Comparison of ENCODE assay signal across 20 mouse cellular contexts in the genomic region with DNA sequence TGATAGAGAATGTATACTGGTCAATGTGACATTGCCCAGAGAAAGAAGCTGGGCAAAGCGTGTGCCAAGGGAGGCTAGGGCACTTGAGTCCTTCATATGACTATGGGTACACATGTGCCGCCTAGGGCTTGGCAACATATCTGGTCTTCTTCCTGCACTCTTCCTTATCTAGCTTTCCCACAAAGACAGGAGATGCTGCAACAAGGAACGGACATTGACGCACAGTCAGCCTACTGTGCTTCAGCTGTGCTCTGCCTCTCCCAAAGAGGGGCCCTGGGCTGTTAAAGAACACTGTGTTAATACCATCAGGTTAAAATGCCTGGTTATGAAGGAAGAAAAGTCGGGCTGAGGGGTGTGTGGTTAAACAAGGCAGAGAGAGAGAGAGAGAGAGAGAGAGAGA. TPM values are rescaled to one million over a fixed set of nuclear protein-coding genes. Genes with fewer than 3 reads are reported as not detected.
DNase-seq lines count a peak whose midpoint lies in the region; ATAC-seq and TF ChIP-seq lines count a peak whose summit lies in the region.
"Had no signal": no experiment of that assay in that cellular context is flagged by ENCODE, and none has a peak within 500 bp of the region (broad histone marks: within the 10 kb centered on the region; RNA-seq: fewer than 3 reads in every experiment).

No protein-coding gene starts in this region.

- TF ChIP-seq POLR2A in MEL (IDR thresholded peaks at IDR 0.05; ENCODE audit: control insufficient read depth in 1 of 2, insufficient read depth in 1 of 2, low read depth in 1 of 2, low read length in 2 of 2, poor library complexity in 1 of 2): no peak

- H3K9me3 ChIP-seq in stomach, embryonic 16.5 days (replicated peaks; ENCODE audit: control insufficient read depth, low read length): no peaks in the 10 kb centered on the region
- H3K9me3 ChIP-seq in stomach, postnatal 0 days (ENCODE audit: control insufficient read depth, low read length): no peaks in the 10 kb centered on the region
- H3K9me3 ChIP-seq in MEL (replicated peaks; ENCODE audit: insufficient read depth, low read length): no peaks in the 10 kb centered on the region

- H3K4me3 ChIP-seq in stomach, embryonic 16.5 days (replicated peaks; ENCODE audit: low read length): no peak overlapping the region
- H3K4me3 ChIP-seq in stomach, postnatal 0 days (ENCODE audit: low read depth, low read length): no peak overlapping the region
- no peak overlapping the region for H3K4me3 ChIP-seq in MEL (ENCODE audit: control insufficient read depth in 1 of 2, insufficient read depth in 1 of 2, low read depth in 2 of 2, low read length in 2 of 2)

- WGBS in stomach, embryonic 16.5 days: 75% methylated on average over 5 of the region's 5 CpGs
- WGBS in stomach, postnatal 0 days: 77% methylated on average over 5 of the region's 5 CpGs

- H3K4me2 ChIP-seq in stomach, embryonic 16.5 days (ENCODE audit: low read depth, low read length): no peak overlapping the region
- H3K4me2 ChIP-seq in stomach, postnatal 0 days (replicated peaks; ENCODE audit: low read depth): no peak overlapping the region

- no peaks in the 10 kb centered on the region for H3K27me3 ChIP-seq in stomach, embryonic 16.5 days (ENCODE audit: control insufficient read depth, insufficient read depth, low read length)
- no peaks in the 10 kb centered on the region for H3K27me3 ChIP-seq in stomach, postnatal 0 days (ENCODE audit: control insufficient read depth, insufficient read depth, low read length)
- H3K27me3 ChIP-seq in MEL (ENCODE audit: control insufficient read depth in 1 of 2, insufficient read depth in 2 of 2, low read length in 2 of 2): no peaks in the 10 kb centered on the region

- no peak for TF ChIP-seq CTCF in stomach, postnatal 0 days (IDR thresholded peaks at IDR 0.05; ENCODE audit: low read depth)
- no peak for TF ChIP-seq CTCF in MEL (IDR thresholded peaks at IDR 0.05 in 2 of 3, conservative IDR thresholded peaks at IDR 0.05 in 1 of 3; ENCODE audit: control insufficient read depth in 1 of 3, insufficient read depth in 1 of 3, low read depth in 2 of 3, low read length in 3 of 3, poor library complexity in 1 of 3, severe bottlenecking in 1 of 3)

- H3K27ac ChIP-seq in stomach, embryonic 16.5 days (ENCODE audit: low read length): peak overlapping the region; percentile 10; the same call in 1 of the 2 replicates
- H3K27ac ChIP-seq in stomach, postnatal 0 days (replicated peaks): no peak overlapping the region
- no peak overlapping the region for H3K27ac ChIP-seq in MEL (ENCODE audit: control insufficient read depth, low read depth, low read length)

- H3K79me2 ChIP-seq in MEL (ENCODE audit: control insufficient read depth, insufficient read depth, low read length, poor library complexity): no peaks in the 10 kb centered on the region

- no peak for TF ChIP-seq RAD21 in MEL (IDR thresholded peaks at IDR 0.05; ENCODE audit: low read depth, low read length)

- no peaks in the 10 kb centered on the region for H3K36me3 ChIP-seq in stomach, embryonic 16.5 days (ENCODE audit: control insufficient read depth, insufficient read depth, low read length)
- H3K36me3 ChIP-seq in stomach, postnatal 0 days (ENCODE audit: control insufficient read depth, insufficient read depth, low read length): no peaks in the 10 kb centered on the region
- H3K36me3 ChIP-seq in MEL (ENCODE audit: control insufficient read depth in 1 of 2, insufficient read depth in 2 of 2, low read length in 2 of 2): no peaks in the 10 kb centered on the region
- H3K36me3 ChIP-seq: G1E had no signal

- ATAC-seq in stomach, embryonic 16.5 days (ENCODE audit: insufficient read depth, low FRiP score): no peak
- no peak for ATAC-seq in stomach, postnatal 0 days (ENCODE audit: low FRiP score, low TSS enrichment)
- ATAC-seq: activated CD4-positive, CD25-positive, alpha-beta regulatory T cell, adult 4 months; CD4-positive, CD25-positive, alpha-beta regulatory T cell, adult 4 months; Patski had no signal

- no peak for TF ChIP-seq EP300 in stomach, postnatal 0 days (optimal IDR thresholded peaks at IDR 0.05)
- TF ChIP-seq EP300 in MEL (IDR thresholded peaks at IDR 0.05; ENCODE audit: low read depth in 1 of 2, low read length in 2 of 2): peak; percentile 33 to 34; a peak in 2 of 4 replicates

- no peak for DNase-seq in stomach, postnatal 0 days (ENCODE audit: low spot score)
- no peak for DNase-seq in MEL (ENCODE audit: low read depth, low spot score)
- DNase-seq in kidney, postnatal 4 days: no peak
- DNase-seq: adrenal gland, adult 2 months; adrenal gland, adult 8-10 months; adrenal gland, postnatal 10 days; adrenal gland, postnatal 14 days; adrenal gland, postnatal 25 days; adrenal gland, postnatal 36 days; B cell, adult 2 months; cerebellum, adult 11 months; cerebellum, adult 11-12 months; cerebellum, adult 18-20 months; cerebellum, adult 2 months had no signal

- H3K9ac ChIP-seq in stomach, embryonic 16.5 days (ENCODE audit: low read length): no peak overlapping the region
- no peak overlapping the region for H3K9ac ChIP-seq in stomach, postnatal 0 days (ENCODE audit: low read length)
- H3K9ac ChIP-seq in MEL (ENCODE audit: control insufficient read depth, low read depth, low read length, poor library complexity, severe bottlenecking): no peak overlapping the region

- H3K4me1 ChIP-seq in stomach, embryonic 16.5 days (ENCODE audit: control insufficient read depth, insufficient read depth, low read length): no peaks in the 10 kb centered on the region
- no peaks in the 10 kb centered on the region for H3K4me1 ChIP-seq in stomach, postnatal 0 days (replicated peaks; ENCODE audit: control insufficient read depth, insufficient read depth)
- peaks cover 0 to 7% of the 10 kb centered on the region in 2 experiments; a peak in 1 of 4 replicates for H3K4me1 ChIP-seq in MEL (ENCODE audit: control insufficient read depth in 1 of 2, insufficient read depth in 2 of 2, low read length in 2 of 2)

TF ChIP-seq in MEL, 35 proteins besides CTCF, POLR2A, EP300 and RAD21:
- TF ChIP-seq ZKSCAN1 (IDR thresholded peaks at IDR 0.05; ENCODE audit: low read depth, low read length): peak; percentile 93
- TF ChIP-seq ZMIZ1 (IDR thresholded peaks at IDR 0.05; ENCODE audit: low read depth, low read length): no peak
- TF ChIP-seq JUND (IDR thresholded peaks at IDR 0.05; ENCODE audit: low read depth, low read length): no peak
- no peak for TF ChIP-seq POLR2AphosphoS2 (IDR thresholded peaks at IDR 0.05; ENCODE audit: low read length)
- peak; percentile 15; the same call in 1 of the 2 replicates for TF ChIP-seq TCF12 (IDR thresholded peaks at IDR 0.05; ENCODE audit: low read depth, low read length)

RNA-seq across cellular contexts. Expression of a gene that starts 6.2 kb away (rescaled TPM):
- polyA plus RNA-seq in stomach, embryonic 16.5 days (2015; fragmentation: Nextera tagmentation; extraction: Ambion mirVana): 2.6 and 2.9 TPM in 2 replicates
- 2.8 and 3.3 TPM in 2 replicates for polyA plus RNA-seq in stomach, postnatal 0 days (2015; fragmentation: Nextera tagmentation; extraction: Ambion mirVana)
- 0.42 and 0.85 TPM in 2 replicates for total RNA-seq in MEL (2012; rRNA removed)
- under 1 TPM in 1 of 2 experiments, not detected in 1; 0.15 TPM for polyA plus RNA-seq in MEL (2012; ENCODE audit: insufficient read depth in 1 of 2, insufficient read length in 2 of 2, low read depth in 1 of 2, low replicate concordance in 2 of 2, missing spikeins in 1 of 2)
- polyA plus RNA-seq: G1E, Patski had no signal

RNA-seq across cellular contexts. Expression of a gene that starts 36.3 kb away (rescaled TPM):
- polyA plus RNA-seq in stomach, embryonic 16.5 days (2015; fragmentation: Nextera tagmentation; extraction: Ambion mirVana): 10.7 and 13.2 TPM in 2 replicates
- polyA plus RNA-seq in stomach, postnatal 0 days (2015; fragmentation: Nextera tagmentation; extraction: Ambion mirVana): 3.9 and 5.1 TPM in 2 replicates
- total RNA-seq in MEL (2012; rRNA removed): 0.04 TPM in 1 of 2 replicates, not detected in the other
- polyA plus RNA-seq in MEL (2012; ENCODE audit: insufficient read depth in 1 of 2, insufficient read length in 2 of 2, low read depth in 1 of 2, low replicate concordance in 2 of 2, missing spikeins in 1 of 2): under 1 TPM in 1 of 2 experiments, not detected in 1; 0.06 TPM
- polyA plus RNA-seq: activated CD4-positive, CD25-positive, alpha-beta regulatory T cell, adult 4 months; C2C12; CD4-positive, CD25-positive, alpha-beta regulatory T cell, adult 4 months; G1E; Patski had no signal
